Mouse (Mus musculus) bone marrow macrophage, adult 2 months (primary cell): Measurements from ENCODE around the gene Gm17359. TPM values are rescaled to one million over a fixed set of nuclear protein-coding genes. Genes with fewer than 3 reads are reported as not detected.

Experiments used
- H3K27ac ChIP-seq: 2 replicates; pipeline ENCODE4 v1.5.1; 2012; ENCODE audit warnings: low read depth, low read length; ENCODE audit not compliant: insufficient read depth
- H3K4me1 ChIP-seq: 2 replicates; pipeline ENCODE4 v1.6.1; 2012; ENCODE audit warnings: low read length; ENCODE audit not compliant: control insufficient read depth, insufficient read depth
- H3K4me3 ChIP-seq: 2 replicates; pipeline ENCODE4 v1.5.1; 2012; ENCODE audit warnings: mild to moderate bottlenecking, low read length, moderate library complexity; ENCODE audit not compliant: insufficient read depth
- CTCF ChIP-seq: IDR thresholded peaks from 2 replicates; pipeline ENCODE4 v1.5.1; 2012; ENCODE audit warnings: low read depth, mild to moderate bottlenecking, low read length, moderate library complexity
- POLR2A ChIP-seq: IDR thresholded peaks from 2 replicates; pipeline ENCODE4 v1.6.1; 2012; ENCODE audit warnings: mild to moderate bottlenecking, low read depth, low read length, borderline replicate concordance
- polyA plus RNA-seq: library from polyadenylated mRNA; stranded (reverse); fragments of >200 nt; gene quantifications from 2 replicates; pipeline ENCODE4 v1.2.4, GENCODE M21; 2012; ENCODE audit not compliant: missing spikeins, insufficient read depth, insufficient read length

Gene Gm17359
- polyA plus RNA-seq, 1 experiment = not detected

DNA sequence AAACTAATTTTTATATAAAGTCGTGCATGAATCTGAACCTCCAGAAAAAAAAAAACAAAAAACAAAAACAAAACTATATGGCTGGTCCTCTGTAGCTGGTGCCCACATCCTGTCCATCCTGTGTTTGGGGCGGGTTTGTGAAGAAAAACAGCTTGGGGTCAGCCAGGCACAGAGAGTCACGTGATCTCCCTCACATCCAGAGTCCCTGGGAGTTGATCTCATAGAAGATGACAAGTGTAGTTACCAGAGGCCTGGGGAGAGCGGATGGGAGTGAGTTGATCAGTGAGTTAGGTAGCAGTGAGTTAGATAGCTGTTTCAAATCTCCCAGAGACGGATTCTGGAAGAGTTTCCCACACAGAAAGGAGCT lies 74.2 kb downstream of the Gm17359 start:
- Histone ChIP-seq H3K4me3 (no peak overlapping the region), H3K4me1 (no peaks in the 10 kb centered on the region), H3K27ac (no peak overlapping the region)
- TF ChIP-seq CTCF = no peak
- TF ChIP-seq POLR2A = no peak

DNA sequence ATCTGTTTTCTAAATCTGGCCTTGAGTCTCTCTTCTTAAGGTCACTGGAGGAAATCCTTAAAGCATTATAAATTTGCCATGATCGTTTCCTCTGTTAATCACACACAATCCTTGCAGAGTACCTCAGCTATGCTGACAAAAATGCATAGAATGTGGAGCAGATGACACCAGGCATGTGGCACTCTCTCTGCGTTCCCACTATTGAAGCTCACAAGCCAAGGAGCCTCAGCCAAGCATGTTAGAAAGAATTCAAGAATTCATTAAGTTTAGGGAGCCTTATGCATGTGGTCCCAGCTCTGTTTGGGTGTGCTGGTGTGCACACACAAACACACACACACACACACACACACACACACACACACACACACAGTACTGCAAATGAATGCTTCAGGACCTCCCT lies 75.2 kb downstream of the Gm17359 start:
- Histone ChIP-seq H3K27ac (no peak overlapping the region), H3K4me3 (no peak overlapping the region)

DNA sequence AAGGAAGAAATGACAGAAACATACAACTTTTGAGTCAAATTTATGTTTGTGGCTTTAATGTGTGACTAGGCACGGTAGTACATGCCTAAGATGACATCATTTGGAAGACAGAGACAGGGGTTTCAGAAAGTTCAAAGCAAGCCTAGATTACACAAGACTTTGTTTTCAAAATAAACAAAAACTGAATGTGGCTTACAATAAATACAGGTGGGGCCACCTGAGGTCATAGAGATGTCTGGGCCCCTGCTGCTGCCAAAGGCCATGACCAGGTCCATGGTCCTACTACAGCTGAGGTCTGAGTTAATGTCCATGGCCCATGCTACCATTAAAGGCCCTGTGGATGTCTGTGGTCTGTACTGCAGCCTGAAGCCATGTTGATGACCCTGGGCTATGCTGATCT lies 77.0 kb downstream of the Gm17359 start:
- Histone ChIP-seq H3K27ac (no peak overlapping the region), H3K4me3 (no peak overlapping the region), H3K4me1 (no peaks in the 10 kb centered on the region)
- TF ChIP-seq POLR2A = no peak
- no peak for TF ChIP-seq CTCF

More for the DNA sequence above, 75.2 kb downstream of the Gm17359 start:
- TF ChIP-seq POLR2A = no peak
- no peak for TF ChIP-seq CTCF
- no peaks in the 10 kb centered on the region for H3K4me1 ChIP-seq

DNA sequence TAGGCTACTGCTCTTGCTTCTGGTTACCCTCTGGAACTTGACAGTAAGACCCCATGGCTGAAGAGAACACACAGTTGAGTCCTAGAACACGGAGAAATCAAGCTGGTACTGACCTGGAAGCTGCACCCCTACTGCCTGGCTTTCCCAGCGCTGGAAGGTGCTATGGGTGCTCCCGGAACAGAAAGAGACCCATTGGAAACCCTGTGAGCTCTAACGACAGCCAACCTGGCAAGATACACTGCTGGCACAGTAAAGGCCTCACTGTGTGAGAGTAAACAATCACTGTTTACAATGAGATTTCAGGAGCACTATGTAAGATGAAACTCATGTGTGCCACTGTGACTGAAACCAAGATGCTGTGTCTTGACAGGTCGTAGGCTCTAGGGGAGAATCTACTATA lies 78.6 kb downstream of the Gm17359 start:
- H3K27ac ChIP-seq = no peak overlapping the region
- no peak for TF ChIP-seq CTCF
- peaks cover 5% of the 10 kb centered on the region for H3K4me1 ChIP-seq
- no peak overlapping the region for H3K4me3 ChIP-seq

DNA sequence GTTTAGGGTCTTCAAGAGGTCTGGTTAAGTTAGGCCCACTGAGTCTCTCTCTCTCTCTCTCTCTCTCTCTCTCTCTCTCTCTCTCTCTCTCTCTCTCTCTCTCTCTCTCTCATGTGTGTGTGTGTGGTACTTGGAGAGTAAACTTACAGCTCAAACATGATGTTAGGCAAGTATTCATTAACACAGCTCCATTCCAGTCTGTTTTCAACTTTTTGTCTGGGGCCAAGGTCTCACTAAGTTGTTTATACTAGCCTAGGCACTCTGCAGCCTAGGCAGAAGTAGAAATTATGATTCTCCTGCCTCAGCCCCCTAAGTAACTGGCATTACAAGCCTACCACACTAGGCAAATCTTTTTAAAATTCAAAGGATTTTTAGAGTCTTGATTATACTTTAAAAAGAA lies 79.5 kb downstream of the Gm17359 start:
- H3K4me1 ChIP-seq = peaks cover 5% of the 10 kb centered on the region
- no peak overlapping the region for H3K27ac ChIP-seq
- H3K4me3 ChIP-seq = no peak overlapping the region
- TF ChIP-seq CTCF = no peak
- no peak for TF ChIP-seq POLR2A

DNA sequence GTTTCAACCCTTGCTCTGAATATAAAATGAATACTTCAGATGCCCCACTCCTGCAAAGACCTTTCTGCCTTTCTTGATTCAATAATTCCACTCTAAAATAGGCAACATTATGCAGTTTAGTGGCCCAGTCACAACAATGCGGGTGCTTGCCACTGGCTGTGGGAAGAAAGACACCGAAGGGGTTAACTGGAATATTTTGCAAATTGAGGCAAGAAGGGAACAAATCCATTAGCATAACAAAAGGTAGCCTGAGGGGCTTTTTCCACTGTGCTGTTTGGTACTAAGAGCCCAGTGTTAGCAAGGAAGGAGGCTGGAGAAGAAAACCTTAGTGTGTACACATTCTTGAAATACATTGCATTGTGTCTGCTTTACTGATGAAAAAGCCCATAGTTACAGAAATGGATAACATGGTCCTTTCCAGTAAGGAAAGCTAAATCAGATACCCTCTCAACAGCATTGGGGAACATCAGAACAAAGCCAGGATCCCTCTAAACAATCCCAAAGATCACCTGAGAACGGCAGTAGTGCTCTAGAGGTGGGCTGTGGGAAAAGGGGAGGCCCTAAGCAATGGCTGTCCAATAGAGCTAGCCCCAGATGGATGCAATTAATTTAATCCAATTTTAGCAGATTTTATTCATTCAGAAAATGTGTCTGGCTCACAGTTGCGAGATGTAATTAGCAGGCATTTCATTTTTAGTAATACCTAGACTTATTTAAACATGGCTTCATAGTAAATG lies 80.7 kb downstream of the Gm17359 start:
- H3K27ac ChIP-seq = no peak overlapping the region
- H3K4me1 ChIP-seq = peaks cover 5% of the 10 kb centered on the region
- TF ChIP-seq POLR2A = no peak
- no peak for TF ChIP-seq CTCF
- no peak overlapping the region for H3K4me3 ChIP-seq

DNA sequence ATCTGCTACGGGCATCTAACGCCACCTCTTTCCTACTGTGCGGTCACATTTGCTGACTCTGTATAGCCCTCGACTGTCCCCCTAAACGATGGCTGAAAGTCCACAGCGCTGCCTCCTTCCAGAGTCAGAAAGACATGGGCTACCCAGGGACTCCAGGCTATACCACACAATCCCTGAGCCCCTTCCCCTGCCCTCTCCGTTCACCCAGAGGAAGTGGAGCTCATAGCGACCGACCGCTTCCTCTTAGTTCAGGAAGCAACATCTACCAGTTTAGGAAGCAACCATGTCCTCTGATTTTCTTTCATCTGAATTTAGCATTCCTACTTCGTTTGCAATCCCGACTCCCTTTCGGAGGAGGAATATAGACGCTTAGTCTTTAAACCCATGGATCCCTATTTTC lies 82.5 kb downstream of the Gm17359 start:
- no peak overlapping the region for H3K4me3 ChIP-seq
- H3K4me1 ChIP-seq = peaks cover 5% of the 10 kb centered on the region
- H3K27ac ChIP-seq = no peak overlapping the region
- no peak for TF ChIP-seq POLR2A
- no peak for TF ChIP-seq CTCF

DNA sequence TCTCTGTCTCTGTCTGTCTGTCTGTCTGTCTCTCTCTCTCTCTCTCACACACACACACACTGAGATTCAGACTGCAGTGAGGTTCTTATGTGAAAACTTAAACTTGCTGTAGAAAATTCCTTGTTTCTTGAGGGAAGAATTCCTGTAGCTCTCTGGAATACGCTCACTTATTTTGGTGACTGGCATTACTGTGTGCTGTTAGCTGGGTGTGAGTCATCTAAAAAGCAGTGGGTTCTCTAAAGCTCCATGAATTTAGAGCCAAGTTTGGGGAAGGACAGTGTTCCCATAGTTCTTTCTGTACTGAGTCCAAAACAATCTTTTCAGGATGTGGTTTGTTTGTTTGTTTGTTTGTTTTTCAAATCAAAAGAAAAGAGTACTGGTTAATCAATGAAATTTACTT lies 89.0 kb downstream of the Gm17359 start:
- Histone ChIP-seq H3K4me1 (no peaks in the 10 kb centered on the region), H3K4me3 (no peak overlapping the region), H3K27ac (no peak overlapping the region)
- TF ChIP-seq POLR2A (no peak), CTCF (no peak)

DNA sequence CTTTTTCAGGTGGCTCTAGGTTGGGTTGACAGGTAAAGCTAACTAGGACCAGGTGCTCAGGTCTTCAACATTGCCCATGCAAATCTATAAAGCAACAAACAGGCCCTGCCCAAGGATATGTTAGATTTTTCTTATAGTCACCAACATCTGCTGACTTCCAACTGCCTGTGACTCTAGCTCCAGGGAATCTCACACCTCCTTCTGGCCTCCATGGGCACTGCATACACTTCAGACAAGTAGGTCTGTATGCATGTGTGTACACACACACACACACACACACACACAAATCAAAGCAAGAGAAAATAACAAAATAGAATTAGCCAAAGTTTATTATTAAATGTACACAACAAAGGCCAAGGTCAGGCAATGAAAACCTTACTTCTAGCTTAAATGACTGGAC lies 97.1 kb downstream of the Gm17359 start:
- no peak overlapping the region for H3K4me3 ChIP-seq
- TF ChIP-seq POLR2A (no peak), CTCF (no peak)
- peaks cover 7% of the 10 kb centered on the region for H3K4me1 ChIP-seq
- no peak overlapping the region for H3K27ac ChIP-seq

DNA sequence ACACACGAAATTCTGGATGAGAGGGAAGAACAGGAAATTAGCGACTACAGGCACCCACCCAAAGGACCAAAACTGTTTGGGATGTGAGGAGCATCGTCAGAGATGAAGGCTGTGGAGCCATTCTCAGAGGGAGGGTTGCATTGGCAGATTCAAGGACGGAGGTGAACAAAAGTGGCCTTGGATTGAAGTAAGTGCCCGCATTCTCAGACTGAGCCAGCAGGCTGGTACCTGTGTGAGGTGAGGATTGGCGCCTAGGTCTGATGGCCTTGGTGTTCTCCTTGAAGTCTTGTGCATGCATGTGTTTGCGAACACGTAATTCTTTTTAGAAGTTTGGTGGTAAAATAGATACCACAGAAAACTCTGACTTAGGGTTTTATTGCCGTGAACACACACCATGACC lies 98.0 kb downstream of the Gm17359 start:
- TF ChIP-seq CTCF (no peak), POLR2A (no peak)
- Histone ChIP-seq H3K4me1 (peaks cover 14% of the 10 kb centered on the region), H3K4me3 (no peak overlapping the region), H3K27ac (no peak overlapping the region)

DNA sequence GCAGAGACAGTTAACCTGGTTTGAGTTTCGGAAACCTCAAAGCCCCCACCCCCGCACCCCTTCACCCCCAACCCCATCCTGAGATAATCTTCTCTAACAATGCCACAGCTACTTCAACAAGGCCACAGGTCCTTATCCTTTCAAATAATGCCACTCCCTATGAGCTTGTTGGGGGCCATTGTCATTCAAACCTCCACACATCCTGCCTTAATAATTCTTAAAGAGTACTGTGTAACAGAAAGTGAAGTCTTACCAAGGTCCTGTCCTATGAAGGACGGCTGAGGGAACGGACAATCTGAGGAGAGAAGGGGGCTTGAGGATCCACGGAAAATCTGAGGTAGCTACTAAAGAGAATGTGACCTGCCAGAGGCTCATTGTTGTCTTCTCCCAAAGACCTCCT lies 98.5 kb downstream of the Gm17359 start:
- no peak for TF ChIP-seq POLR2A
- no peak for TF ChIP-seq CTCF
- Histone ChIP-seq H3K4me3 (no peak overlapping the region), H3K27ac (no peak overlapping the region), H3K4me1 (peaks cover 14% of the 10 kb centered on the region)
